Mouse (Mus musculus): Measurements from ENCODE around the gene Tlk1.

Gene Tlk1

DNA sequence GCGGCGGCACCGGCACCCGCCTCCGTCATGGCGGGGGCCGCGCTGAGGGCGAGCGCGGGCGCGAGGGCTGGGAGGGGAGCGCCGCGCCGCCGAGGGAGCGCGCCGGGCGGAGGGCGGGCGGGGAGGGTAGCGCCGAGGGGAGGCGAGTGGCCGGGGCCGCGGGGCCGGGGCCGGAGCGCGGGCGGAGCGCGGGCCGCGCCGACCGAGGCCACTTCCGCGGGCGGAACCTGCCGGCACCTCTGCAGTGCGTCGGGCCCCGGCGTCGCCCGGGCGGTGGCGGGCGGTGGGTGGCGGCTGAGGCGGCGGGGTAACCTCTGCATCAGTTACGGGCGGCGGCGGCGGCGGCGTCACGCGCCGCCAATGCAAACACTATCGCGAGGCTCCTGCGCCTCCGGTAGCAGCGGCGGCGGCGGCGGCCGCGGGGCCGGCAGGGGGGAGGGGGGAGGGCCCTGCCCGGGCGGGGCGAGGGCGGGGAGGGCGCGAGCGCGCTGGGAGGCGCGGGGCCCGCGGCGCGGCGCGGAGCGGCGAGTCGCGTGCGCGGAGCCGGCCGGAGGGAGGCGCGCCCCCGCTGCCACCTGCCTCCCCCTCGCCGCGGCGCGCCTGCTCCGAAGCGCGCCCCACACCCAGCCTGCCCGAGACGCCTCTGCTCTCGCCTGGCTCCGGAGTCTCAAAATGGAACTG, at the start of gene Tlk1:
Gene Tlk1 (minus strand): TSS at position 358 of the 681 bp plus-strand sequence.
- in situ Hi-C loops (cut with MboI, MseI): no loop called here

DNA sequence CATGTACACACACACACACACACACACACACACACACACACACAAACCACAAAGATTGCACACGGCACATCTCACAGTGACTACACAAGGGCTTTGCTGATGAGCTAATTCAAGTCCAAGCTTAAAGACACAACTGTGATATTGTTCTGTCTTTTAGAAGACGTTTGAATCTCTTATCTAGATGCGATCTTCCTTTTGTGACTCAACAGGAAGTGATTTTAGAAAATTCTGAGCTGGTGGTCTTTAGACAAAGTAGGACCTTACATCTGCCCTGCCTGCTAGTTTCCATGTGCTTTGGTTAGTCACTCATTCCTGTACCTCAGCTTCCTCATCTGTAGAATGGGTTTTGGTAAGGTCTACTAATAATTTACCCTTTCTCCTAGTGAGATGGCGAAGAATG, 49.6 kb upstream of the Tlk1 start:
- in situ Hi-C loops (cut with MboI, MseI): no loop called here

DNA sequence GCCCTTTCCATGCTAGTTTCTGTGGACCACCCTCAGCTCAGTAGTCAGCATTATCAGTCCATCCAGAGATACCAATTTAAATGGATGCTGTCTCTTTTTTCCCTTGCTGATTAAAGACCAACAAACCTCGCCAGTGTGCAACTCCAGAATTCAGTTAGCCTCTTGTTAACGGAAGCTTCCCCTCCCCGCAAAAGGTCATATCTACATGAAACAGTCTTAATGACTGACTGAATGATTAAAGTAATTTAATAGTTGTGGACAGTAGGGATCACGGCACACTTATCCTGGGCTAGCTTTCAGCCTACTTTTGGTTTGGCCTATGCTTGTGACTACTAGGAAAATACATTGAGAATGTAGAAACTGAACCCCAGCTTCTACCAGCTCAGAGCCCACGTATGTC, 47.6 kb upstream of the Tlk1 start:
- in situ Hi-C loops (cut with MboI, MseI): no loop called here

DNA sequence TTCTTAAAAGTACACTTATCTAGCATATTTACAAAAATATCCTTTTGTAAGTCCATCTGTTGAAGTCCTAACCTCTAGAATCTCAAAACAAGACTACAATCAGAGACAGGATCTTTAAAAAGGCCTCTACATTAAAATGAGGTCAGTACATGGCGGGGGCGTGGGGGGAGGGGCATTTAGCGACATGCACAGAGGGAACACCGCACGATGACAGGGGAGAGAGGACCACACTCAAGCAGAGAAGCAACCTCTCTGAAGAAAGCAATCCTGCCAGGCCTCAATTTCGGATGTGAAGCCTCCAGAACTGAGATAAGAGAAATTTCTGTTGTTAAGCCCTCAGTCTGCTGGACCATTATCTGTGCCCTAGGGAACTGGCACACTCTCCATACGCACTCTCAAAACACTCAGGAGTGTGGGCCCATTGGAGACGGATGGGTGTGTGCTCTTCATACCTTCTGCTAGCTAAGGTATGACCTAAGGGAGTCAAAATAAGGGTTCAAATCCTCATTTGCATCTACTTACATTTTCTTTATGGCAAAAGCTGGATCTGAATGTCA, 46.0 kb upstream of the Tlk1 start:
- in situ Hi-C loops (cut with MboI, MseI): no loop called here

DNA sequence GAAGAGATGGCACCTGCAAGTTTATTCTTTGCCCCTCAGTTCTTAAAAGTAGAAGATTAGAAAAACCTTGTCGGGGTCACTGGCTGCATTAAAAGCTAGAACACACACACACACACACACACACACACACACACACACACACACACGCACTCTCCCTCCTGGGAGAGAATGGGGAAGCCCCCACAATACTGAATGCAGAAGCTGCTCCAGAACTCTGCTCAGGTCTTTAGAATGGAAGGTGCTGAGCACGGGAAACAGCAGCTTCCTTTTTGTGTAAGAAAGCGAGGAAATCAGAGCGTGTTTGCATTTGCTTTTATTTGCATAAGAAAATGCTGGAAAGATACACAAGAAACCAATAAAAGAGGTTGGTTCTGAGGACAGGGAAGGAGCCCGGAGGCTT, 45.3 kb upstream of the Tlk1 start:
- in situ Hi-C loops (cut with MboI, MseI): no loop called here

DNA sequence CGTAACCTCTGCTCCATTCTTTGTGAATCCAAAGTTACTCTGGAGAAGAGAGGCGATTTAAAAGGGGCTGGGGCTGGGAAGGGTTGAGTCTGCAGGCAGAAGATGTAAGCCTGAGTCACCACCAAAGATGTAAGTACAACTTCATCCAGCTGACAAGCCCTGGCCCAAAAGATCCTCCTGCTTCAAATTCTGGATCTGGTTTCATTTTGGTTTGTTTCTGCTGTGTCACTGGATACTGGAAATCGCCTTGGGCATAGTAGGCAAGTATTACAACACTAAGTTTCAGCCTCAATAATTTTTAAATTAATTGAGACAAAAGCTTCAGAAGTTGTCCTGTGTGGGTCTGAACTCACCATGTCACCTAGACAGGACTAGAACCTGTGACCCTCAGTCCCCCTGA, 43.6 kb upstream of the Tlk1 start:
- in situ Hi-C loops (cut with MboI, MseI): no loop called here

DNA sequence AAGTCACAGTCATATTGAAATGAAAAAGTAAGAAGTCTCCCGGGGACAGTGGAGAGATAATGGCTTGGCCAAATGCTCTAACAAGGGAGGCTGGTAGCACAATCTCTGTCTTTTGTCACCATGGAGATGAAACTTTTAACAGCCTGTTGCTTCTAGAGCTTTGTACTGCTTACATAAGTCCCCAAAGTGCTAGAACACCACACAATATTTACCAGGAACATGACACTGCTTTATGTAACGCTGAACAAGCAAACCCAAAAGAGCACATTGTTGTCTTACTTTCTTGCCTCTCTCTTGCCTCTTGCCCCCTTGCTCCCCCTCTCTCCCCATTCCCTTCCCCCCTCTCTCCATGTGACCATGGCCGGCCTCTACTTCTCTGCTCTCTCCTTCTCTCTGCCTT, 41.7 kb upstream of the Tlk1 start:
- in situ Hi-C loops (cut with MboI, MseI): no loop called here

DNA sequence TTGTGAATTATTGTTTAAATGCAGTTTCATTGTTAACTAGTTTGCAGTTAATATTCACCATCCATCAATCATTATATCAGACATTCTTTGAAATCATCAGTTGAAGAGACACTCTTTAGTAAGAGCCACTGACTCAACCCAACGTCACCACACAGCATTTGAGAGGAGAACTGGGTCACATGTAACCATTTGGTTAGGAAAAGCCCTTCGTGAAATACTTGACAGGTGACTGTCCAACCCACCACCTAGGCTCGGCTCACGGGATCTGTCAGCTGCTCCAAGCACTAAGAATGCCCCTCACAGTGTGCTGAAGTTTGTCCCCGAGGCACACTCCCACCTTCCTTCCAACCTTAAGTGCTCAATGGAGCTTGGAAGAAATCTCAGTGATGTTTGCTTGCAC, 37.4 kb upstream of the Tlk1 start:
- in situ Hi-C loops (cut with MboI, MseI): no loop called here

DNA sequence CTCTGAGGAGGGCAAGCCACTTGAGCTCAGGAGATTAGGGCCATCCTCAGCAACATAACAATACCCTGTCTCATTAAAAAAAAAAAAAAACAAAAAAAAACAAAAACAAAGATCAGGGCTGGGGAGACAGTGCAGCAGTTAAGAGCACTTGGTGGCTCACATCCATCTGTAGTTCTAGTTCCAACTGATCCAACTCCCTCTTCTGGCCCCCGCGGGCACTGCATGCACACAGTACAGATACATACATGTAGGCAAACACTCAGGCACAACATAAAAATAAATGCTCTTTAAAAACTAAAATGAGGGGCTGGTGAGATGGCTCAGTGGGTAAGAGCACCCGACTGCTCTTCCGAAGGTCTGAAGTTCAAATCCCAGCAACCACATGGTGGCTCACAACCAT, 34.2 kb upstream of the Tlk1 start:
- in situ Hi-C loops (cut with MboI, MseI): no loop called here

DNA sequence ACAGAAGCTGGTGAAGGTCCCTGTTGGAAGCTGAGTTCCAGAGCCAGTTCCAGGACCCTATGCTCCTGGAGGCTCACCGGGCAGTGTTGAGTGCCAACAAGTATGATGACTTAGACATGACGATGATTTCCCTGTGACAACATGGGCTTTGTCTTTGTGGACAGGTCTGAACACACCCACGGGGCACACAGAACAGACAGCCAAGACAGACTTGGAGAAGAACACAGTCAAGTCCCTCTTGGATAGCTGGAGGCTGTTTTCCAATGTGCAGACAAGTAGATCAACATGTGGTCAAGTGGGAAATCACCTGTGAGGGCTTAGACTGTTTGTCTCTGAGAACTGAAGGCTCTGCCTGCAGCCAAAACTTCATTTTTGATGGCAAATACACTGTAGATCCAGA, 31.4 kb upstream of the Tlk1 start:
- in situ Hi-C loops (cut with MboI, MseI): no loop called here

DNA sequence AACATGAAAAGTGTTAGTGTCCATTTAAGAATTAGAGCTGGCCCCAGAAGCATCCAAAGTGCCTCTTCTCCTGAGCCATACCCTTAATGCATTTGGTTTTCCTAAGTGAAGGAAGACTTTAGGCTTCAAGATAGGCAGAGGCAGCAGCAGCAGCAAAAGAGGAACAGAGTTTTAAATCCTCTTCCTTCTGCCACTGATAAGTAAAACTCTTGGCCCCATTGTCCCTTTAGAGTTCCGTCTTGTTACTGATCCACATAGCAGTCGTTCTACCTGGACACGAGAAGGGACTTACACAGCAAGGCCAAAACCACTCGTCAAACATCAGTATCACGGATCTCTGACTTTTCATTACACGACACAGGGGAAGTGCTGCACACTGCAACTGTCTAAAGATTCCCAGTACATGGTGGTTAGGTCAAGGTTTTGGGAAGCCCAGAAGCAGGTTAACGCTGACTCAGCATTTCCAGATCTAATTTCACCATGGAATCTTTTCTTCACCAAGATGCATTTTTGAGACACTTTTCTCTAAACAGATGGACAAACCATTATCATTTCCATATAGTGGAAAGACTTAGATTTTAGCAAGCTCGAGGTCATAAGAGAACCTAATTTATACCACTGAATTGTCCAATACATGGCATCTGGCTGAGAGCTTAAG, 28.8 kb upstream of the Tlk1 start:
- in situ Hi-C loops (cut with MboI, MseI): no loop called here

DNA sequence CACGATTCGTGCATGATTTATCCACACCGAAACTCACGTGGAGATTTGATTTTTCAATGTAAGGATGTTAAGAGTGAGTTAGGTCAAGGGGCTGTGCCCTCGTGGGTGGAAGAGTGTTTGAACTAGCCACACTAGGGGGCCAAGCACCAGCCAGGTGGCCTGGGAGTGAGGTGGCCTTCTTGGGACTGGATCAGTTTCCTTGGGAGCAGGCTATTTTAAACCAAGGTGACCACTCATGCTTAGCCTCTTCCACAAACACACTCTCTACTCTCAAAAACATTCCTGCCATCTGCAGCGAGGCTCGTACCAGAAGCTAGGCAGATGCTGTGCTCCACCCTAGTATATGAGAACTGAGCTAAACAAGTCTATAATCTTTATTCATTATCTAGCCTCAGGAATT, 27.8 kb upstream of the Tlk1 start:
- in situ Hi-C loops (cut with MboI, MseI): no loop called here

DNA sequence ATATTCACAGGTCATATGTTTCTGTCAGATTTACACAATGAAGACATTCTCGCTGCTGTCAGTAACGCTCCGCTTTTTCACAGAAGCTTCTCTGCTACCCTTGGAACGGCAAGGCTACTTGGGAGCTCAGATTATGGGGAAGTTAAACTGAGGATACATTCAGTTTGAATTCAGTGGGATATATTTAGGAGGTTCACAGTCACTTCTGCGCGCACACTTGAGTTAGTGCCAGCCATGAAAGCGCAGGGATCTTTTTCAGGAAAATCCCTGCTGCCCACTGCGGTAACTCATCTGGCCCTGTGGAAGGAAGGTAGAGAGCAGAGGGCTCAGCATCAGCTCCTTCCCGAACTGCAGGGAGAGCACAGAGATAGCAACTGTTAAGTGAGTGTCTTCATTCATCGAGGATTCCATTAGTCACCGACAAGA, 27.3 kb upstream of the Tlk1 start:
- in situ Hi-C loops (cut with MboI, MseI): no loop called here

DNA sequence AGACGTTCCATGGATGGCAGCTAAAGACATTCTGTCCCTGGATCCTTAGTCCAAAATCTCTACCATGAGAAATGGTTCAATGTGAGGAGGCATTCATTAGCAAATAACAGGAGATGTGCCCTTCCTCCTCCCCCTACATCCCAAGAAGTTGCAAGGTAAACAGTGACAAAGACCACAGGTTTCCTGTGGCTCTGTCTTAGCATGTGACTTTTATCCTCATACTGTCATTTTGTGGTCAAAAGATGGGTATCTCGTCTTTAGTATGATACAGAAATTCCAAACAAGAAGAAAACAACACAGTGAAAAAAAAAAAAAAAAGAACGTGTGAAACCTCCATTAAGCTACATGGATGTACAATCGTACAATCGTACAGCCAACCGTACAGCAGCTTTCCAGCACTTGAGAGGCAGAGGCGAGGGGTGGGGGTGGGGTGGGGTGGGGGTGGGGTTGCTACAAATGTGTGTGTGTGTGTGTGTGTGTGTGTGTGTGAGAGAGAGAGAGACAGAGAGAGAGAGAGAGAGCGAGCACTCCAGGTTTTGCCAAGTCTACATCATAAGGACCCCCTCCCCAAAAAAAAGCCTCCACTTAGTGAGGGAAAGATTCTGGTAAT, 26.8 kb upstream of the Tlk1 start:
- in situ Hi-C loops (cut with MboI, MseI): no loop called here

DNA sequence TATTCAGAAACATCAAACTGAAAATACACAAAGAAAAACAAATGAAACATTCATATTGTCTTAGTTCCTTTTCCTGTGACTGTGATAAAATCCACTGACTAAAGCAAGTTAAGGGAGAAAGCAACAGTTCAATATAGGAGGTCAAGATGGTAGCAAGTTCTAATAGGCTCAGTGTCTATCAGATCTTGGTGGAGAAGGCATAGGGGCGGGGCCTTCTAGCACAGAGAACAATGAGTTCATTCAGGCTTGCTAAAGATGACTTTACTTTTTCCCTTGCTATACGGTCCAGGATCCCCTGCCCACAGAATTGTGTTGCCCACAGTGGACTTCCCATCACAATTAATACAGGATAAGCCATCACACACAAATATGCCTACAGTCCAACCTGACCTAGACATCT, 20.3 kb upstream of the Tlk1 start:
- in situ Hi-C loops (cut with MboI, MseI): loop anchor here (10.0 kb wide), 1 partner anchor 1019 kb away; no protein-coding TSS in a partner anchor

DNA sequence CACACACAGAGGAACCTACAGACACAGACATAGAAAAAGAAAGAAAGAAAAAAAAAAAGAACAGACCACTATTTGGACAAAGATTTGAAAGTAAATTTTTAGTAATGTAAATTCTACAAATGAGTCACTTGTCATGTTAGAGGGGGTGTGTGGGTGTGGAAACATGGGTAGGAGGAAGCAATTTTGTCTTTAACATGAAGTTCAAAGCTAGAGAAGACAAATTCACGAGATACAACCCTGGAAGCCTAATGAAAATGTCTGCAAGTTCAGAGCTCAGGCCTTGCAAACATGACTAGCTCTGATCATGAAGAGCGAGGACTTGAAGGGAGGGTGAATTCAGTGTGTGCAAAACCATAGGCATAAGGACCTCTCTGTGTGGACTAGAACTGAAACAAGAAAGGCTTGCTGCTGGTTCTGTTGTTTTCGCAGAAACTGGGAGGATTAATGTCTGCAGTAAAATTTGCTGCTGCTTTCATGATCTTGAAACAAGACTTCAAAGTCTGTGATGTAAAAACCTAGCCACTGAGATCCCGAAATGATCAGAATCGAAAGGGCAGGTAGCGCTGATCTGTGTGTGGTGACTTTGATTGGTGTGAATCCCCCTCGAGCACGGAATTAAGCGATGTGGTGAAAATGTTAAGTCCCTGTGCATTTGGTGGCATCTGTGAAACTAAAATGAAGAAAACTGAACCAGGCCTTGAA, 19.3 kb upstream of the Tlk1 start:
- in situ Hi-C loops (cut with MboI, MseI): loop anchor here (10.0 kb wide), 1 partner anchor 1020 kb away; no protein-coding TSS in a partner anchor

DNA sequence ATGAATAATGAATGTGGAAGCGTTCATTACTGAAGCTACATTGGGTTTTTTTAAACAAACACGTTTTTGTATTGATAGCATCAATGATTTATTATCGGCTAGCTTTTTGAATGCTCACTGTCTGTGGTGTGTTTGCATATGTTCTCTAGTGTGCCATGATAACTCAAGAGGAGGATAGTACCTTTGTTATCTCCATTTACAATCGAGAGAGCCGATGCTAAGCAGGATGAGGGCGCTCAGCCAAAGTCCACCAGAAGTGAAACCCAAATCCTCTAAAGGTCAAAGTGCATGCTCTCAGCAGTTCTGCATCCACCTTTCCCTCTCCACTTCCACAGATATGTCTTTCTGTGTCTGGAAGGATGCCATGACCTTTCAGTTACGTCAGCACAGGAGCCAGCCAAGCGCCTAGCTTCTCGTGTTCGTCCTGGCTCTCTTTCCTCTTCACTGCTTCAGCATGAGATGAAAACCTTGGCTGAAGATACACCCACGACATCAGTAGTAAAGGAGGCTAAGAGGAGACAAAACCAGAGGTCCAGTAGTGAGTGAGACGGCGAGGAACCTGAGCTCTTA, 16.6 kb upstream of the Tlk1 start:
- in situ Hi-C loops (cut with MboI, MseI): loop anchor here (10.0 kb wide), 1 partner anchor 1023 kb away; no protein-coding TSS in a partner anchor

DNA sequence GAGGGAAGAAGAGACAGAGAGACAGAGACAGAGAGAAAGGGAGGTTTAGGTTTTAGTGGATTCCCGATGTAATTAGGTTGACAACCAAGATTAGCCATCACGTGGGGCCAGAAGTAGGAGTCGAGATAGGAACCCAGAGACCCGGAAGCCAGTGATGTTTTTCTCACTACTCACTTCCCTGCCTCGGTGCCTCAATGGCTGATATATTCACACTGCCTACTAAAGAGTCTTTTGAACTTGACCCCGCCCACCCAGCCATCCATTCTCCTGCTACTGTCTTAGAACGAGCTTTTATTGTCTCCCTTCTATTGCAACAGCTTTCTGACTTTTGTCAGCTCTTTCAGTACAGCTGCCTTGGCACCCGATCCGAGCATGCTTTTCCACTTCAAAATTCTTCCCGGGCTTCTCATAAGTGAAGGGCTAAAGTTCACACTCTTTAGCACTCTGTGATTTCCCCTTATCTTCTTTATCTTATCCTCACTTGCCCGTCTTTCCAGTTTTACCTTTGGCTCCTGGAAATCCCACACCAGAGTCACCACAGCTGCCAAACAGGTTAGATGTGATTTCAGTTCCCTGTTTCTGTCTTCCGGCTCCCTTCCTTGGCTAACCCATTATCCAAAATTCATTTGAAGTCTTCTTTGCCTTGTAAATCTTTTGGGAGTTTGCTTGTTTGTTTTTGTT, 13.1 kb upstream of the Tlk1 start:
- in situ Hi-C loops (cut with MboI, MseI): no loop called here

DNA sequence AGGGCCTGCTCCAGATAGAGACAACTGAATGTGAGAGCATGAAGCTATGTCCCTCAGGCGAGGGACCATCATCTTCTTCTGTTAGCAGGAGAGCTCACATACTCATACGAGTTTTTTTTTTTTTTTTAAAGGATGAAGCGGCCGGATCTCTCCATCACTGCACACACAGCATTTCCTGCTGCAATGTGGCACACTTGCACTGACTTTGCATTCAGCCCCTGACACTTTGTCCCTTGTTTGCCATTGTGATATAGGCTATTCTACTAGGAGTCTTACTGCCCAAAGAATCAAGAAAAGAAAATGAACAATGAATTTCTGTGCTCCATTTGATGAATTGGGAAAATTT, 10.8 kb upstream of the Tlk1 start:
- in situ Hi-C loops (cut with MboI, MseI): no loop called here

DNA sequence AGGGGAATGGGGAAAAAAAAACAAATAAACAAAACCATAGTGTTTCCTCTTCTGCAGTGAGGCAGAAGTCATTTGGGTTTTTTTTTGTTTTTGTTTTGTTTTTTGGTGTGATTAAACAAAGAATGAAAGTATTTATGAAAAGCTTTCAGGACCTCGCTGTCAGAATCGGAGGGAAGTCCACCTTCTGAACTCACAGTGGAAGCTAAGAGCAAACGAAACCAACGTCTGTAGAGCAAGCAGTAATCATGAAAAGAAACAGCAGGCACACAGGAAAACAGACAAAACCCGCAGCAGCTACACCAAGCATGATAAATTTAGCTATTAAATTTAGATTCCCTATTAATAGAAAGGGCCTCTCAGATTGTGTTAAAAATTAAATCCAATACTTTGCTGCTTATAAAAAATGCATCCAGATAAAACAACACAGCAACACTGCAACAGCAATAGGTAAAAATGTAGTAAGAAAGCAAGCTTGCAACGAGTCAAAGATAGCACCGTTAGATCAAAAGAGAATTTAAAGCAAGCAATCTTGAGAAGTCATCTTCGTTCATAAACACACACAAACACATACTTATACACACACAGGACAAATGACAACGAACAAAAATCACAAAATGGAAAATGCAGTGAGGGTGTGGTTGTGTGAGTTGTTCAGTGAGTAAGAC, 10.2 kb upstream of the Tlk1 start:
- in situ Hi-C loops (cut with MboI, MseI): no loop called here

DNA sequence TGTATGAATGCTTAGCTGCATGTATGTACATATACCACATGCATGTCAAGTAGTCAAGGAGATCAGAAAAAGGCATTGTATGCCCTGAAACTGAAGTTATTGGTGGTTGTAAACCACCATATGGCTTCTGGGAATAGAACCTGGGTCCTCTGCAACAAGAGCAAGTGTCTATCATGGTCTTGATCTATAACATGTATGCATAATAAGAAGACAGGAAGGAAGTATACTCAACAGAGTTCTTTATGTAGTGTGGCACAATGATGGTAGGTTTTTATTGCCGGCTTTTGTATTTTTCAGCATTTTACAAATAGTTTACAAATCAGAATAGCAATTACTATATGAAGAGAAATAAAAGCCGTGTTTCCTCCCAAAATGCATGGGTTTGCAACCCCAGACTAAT, 9.7 kb upstream of the Tlk1 start:
- in situ Hi-C loops (cut with MboI, MseI): no loop called here
